Mouse (Mus musculus) layer of hippocampus, adult 9-11 months (tissue): ENCODE measurements around the gene Defb41.
"Not testable (repeated sequence)": the region's sequence is repeated elsewhere in the genome, so short reads cannot be mapped to it uniquely, and the experiment has no call there.

ENCODE experiments used
- DNase-seq: peaks from one replicate; pipeline ENCODE4 v3.0.0; 2022

Defb41 gene

GRCm38 (mm10) chr1:18265038-18265437 lies at the start of gene Defb41:
Gene Defb41, minus strand, starts transcription at chr1:18265138.
- DNase-seq = no peak

GRCm38 (mm10) chr1:18308474-18308829 lies 43.5 kb upstream of the Defb41 start:
- no peak for DNase-seq

GRCm38 (mm10) chr1:18307545-18308473 lies 42.9 kb upstream of the Defb41 start:
- DNase-seq = no peak

- peak; percentile 10 for DNase-seq
These were observed 27.6 kb upstream of the Defb41 start for GRCm38 (mm10) chr1:18292515-18292914.

- no peak for DNase-seq
These were observed 23.9 kb upstream of the Defb41 start for GRCm38 (mm10) chr1:18288860-18289259.

GRCm38 (mm10) chr1:18287371-18287770 lies 22.4 kb upstream of the Defb41 start:
- DNase-seq = no peak

GRCm38 (mm10) chr1:18271095-18271494 lies 6.2 kb upstream of the Defb41 start:
- no peak for DNase-seq

GRCm38 (mm10) chr1:18268845-18269244 lies 3.9 kb upstream of the Defb41 start:
- no peak for DNase-seq

- not testable (repeated sequence) for DNase-seq
These were observed 18.9 kb downstream of the Defb41 start for GRCm38 (mm10) chr1:18245801-18246580.

- DNase-seq = no peak
These were observed 27.6 kb downstream of the Defb41 start, which contains the start of gene Defb18 for GRCm38 (mm10) chr1:18237343-18237742. Gene Defb18, minus strand, starts transcription at chr1:18237443.

GRCm38 (mm10) chr1:18223385-18223945 lies 41.5 kb downstream of the Defb41 start:
- no peak for DNase-seq
